Mouse (Mus musculus): ENCODE measurements at regions not wholly inside any gene's neighbourhood (a gene's known extent, or its start where the extent isn't known, plus 50 kb on each side); places are given as distances from the start of the nearest gene placed in this dataset.

DNA sequence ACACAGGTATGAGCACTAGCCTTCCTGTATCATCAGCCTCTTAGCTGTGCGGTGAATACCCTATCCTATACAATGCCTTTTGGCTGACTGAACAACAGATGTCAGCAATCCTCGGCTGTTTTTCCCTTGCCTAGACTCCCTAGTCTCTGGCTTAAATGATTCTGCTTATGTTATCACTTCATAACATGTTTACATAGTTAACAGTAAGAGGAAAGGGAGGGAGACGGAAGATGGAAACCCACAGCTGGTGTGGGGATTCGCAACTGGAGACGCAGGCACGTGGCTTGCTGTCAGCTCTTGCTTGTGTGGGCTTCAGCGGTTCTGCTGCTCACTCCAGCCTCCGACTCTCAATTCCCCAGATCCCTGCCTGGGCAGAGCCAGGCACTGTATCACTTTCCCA is 367.2 kb downstream of the Cbln4 start:
- no peak for DNase-seq (ENCODE audit: low spot score in 2 of 2)

DNA sequence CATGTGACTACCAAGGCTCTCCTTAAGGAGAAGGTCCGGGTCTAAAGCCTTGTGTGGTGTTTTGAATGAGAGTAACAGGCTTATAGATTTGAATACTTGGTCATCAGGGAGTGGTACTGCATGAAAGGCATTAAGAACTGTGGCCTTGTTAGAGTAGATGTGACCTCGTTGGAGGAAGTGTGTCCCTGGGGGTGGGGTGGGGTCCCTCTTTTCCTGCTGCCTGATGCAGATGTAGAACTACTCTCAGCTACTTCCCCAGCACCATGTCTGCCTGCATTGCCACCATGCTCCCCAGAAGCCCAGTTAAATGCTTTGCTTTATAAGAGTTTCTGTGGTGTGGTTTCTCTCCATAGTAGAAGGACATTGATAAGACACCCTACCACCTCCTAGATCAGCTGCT is 367.9 kb downstream of the Cbln4 start:
- DNase-seq (ENCODE audit: low spot score in 2 of 2) = no peak

- DNase-seq (ENCODE audit: low spot score in 2 of 2) = no peak
These were observed 372.2 kb downstream of the Cbln4 start for GRCm38 (mm10) chr2:171670945-171671547.

GRCm38 (mm10) chr2:171668791-171669645 is 374.2 kb downstream of the Cbln4 start:
- DNase-seq (ENCODE audit: low spot score in 2 of 2) = no peak

DNA sequence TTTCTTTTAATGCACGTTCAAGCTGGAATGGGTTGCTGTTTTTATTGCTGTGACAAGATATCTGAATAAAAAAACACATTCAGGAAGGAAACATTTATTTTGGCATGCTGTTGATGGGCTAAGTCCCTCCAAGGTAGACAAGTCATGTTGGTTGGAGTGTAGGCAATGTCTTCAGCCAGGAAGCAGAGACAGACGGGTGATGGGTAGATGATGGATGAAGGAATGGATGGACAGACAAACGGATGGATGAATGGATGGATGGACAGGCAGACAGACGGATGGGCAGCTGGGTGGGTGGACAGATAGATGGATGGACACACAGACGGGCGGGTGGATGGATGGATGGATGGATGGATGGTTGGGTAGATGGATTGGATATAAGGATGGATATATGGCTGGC is 380.7 kb downstream of the Cbln4 start:
- no peak for DNase-seq (ENCODE audit: low spot score in 2 of 2)

DNA sequence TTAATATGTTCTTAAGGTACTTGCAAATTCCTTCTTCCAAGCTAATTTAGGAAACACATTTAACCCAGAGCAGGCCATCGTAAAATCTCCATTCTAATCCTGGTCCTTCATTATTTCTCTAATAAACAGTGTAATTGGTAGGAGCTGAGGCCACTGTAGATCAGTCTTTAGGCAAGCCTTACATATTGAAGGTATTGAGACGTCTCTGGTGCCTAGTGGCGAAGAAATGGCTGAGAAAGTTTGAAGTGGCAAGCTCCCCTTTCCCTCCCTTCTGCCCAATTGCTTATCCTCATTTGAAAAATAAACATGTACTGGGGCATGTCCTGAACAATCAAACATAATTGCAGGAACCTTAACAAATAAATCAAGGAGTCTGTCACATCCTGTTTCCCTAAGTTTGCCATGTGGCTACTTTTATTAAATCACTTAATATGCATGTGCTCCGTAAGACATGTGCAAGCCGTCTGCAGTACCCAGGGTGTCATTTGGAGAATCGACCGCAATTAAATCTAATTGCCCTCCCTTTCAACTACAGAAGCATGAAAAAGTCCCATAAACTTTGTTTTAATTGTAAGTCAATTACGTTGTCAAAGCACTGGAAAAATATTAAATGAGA is 381.3 kb downstream of the Cbln4 start:
- no peak for DNase-seq (ENCODE audit: low spot score in 2 of 2)

DNA sequence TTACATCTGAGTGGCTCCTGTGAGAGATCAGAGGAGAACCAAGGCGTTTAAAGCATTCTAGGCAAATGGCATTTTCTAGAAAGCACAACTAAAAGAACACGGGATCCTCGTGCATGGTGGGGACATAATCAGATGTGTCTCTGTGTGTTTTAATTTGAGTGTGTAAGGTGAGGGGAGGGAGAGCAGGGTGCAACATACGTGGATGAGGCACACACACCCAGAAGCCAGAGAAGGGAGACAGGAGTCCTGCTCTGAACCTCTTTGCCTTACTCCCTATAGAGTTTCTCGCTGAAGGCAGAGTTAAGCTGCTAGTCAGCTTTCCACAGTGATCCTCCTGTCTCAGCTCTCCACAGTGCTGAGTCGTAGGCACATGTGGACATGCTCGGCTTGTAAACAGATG is 386.1 kb downstream of the Cbln4 start:
- no peak for DNase-seq (ENCODE audit: low spot score in 2 of 2)

DNA sequence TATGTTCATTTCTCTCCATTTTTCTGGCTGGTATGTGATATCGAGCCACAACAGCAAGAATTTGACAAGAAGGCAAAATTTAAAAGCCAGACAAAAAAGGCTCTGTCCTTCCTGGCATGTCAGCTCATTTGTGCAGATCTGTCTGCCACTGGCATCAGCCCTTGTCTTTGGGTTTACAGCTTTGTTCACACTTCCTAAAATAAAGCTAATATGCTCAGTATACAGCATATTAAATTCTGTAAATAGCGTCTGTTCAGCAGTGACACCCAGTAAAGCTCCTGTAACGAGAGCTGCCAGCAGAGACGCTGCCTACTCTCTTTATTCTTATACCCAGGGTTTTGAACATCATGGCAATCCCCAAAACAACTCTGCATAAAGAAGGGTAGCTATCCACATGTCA is 401.5 kb downstream of the Cbln4 start:
- no peak for DNase-seq (ENCODE audit: low spot score in 2 of 2)

- no peak for DNase-seq (ENCODE audit: low spot score in 2 of 2)
These were observed 402.8 kb downstream of the Cbln4 start for GRCm38 (mm10) chr2:171640478-171640877.

DNA sequence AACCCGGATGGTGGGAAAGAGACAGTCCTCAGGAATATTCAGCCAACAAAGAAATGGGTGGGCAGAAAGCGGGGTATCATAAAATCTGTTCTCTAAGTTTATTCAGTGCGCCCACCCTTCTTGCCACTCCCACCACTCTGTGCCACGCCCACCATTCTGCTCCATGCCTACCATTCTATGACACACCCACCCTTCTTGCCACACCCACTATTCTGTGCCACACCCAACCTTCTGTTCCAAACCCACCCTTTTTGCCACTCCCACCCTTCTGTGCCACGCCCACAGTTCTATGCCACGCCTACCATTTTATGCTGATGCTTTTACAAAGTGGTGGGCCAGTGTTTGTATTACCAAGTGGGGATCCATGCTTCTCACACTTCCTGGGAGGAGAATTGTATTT is 404.3 kb downstream of the Cbln4 start:
- no peak for DNase-seq (ENCODE audit: low spot score in 2 of 2)

DNA sequence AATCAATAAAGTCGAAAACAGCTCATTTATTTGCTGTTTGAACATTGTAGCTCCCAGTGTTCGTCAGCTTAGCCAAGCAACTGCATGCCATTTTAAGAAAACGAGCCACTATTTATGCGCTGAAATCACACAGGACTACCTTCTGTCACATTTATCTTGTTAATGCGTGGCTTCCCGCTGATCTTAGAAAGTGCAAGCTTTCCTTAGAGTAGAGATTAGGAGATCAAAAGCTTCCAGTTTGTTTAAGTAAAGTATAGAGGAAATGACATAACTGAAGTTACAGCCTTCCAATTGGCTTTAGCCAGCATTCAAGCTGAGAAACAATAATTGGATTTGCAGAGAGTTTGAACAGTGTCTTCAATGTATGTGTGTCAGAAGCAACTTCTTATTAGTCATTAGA is 406.4 kb downstream of the Cbln4 start:
- DNase-seq (ENCODE audit: low spot score in 2 of 2) = no peak

- DNase-seq (ENCODE audit: low spot score in 2 of 2) = no peak
These were observed 409.7 kb downstream of the Cbln4 start for GRCm38 (mm10) chr2:171633355-171634097.

- no peak for DNase-seq (ENCODE audit: low spot score in 2 of 2)
These were observed 413.1 kb downstream of the Cbln4 start for GRCm38 (mm10) chr2:171630101-171630715.

- no peak for DNase-seq (ENCODE audit: low spot score in 2 of 2)
These were observed 414.9 kb downstream of the Cbln4 start for GRCm38 (mm10) chr2:171628182-171628850.

DNA sequence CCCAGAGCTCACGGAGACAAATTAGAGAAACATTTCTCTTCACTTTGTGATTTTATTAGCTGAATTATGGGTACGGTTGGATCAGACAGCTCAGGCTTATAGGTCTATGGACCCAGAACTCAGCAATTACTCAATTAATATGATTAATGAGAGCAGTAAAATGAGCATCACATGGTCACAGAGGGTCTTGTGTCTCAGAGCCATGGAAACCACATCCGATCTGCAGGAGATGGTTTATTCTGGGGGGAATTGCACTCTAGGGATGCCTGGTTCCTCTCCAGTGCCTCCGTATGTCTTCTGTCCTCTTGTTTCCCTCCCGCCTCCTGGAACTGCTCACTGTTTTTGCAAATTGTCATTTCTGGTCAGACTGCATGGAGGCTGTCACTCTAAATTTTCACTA is 422.6 kb downstream of the Cbln4 start:
- DNase-seq (ENCODE audit: low spot score in 2 of 2) = no peak

DNA sequence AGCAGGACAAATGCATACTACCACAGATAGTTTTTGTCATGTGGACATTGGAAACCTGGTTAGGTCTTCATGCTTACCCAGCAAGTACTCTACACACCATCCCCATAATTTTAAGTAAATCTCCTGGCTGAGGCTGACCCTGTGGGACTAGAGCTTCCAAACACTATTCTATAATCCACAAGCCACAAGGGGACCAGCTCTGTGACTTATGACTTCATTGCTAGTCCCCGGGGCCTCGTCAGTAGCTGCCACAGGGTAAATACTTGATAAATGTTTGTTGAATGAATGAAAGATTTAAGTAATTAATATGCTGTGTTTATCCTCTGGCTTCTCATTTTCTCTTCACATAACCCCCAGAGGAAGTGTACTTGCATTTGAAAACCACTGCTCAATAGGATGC is 423.0 kb downstream of the Cbln4 start:
- no peak for DNase-seq (ENCODE audit: low spot score in 2 of 2)

- DNase-seq (ENCODE audit: low spot score in 2 of 2) = no peak
These were observed 424.5 kb downstream of the Cbln4 start for GRCm38 (mm10) chr2:171618771-171619170.

DNA sequence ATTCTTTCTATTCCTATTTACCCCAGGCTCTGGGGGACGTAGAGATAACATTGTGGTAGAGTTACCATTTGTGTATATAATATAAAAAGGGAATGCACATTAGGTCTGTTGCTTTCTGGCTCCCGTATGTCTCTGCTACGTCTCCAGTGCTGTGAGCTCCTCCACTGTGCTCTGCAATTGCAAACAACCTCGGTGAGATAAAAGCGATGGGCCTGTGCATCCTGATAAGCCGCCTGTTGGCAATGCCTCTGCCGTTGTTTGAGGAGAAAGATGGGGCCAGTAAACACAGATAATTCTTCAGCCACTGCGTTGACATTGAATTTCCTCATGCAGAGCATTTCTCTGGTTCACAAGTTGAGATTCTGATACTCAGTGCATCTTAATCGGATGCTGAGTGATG is 424.9 kb downstream of the Cbln4 start:
- no peak for DNase-seq (ENCODE audit: low spot score in 2 of 2)

- no peak for DNase-seq (ENCODE audit: low spot score in 2 of 2)
These were observed 427.8 kb downstream of the Cbln4 start for GRCm38 (mm10) chr2:171615462-171615861.

DNA sequence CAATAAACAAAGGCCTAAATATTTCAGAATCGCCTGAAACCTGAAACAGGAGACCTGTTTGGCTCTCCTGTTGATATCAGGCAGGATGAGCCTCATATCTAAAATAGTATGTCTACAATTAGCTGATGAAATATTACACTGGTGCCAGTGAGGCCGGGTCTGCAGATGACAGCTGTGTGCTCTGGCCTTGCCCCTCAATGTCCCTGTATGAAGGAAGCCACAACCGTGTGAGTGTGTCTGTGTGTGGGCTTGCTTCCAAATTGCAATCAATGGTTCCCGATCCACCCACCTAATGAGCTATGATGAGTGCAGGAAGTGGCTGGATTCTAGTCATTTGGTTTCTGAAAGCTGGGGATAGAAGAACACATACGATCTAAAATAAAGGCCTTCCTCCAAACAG is 438.2 kb downstream of the Cbln4 start:
- no peak for DNase-seq (ENCODE audit: low spot score in 2 of 2)

GRCm38 (mm10) chr2:171595240-171595639 is 448.0 kb downstream of the Cbln4 start:
- no peak for DNase-seq (ENCODE audit: low spot score in 2 of 2)
